Mouse (Mus musculus): ENCODE data around the gene Sbk2. TPM values are rescaled to one million over a fixed set of nuclear protein-coding genes. Genes with fewer than 3 reads are reported as not detected.
"Not testable (repeated sequence)": the region's sequence is repeated elsewhere in the genome, so short reads cannot be mapped to it uniquely, and the experiment has no call there.

The Sbk2 gene
- not detected for polyA plus RNA-seq (2017; shearing (Covaris generic))

- ATAC-seq = peak; percentile 87
Measured at GRCm38 (mm10) chr7:4964272-4964671, at the start of gene Sbk2. Gene Sbk2, minus strand, starts transcription at chr7:4964406.

- ATAC-seq = no peak
Measured at GRCm38 (mm10) chr7:5012681-5013513, 48.7 kb upstream of the Sbk2 start.

- no peak for ATAC-seq
Measured at GRCm38 (mm10) chr7:5008229-5008628, 44.0 kb upstream of the Sbk2 start.

GRCm38 (mm10) chr7:5002876-5003275 is 38.7 kb upstream of the Sbk2 start:
- not testable (repeated sequence) for ATAC-seq

GRCm38 (mm10) chr7:4999876-5000275 is 35.7 kb upstream of the Sbk2 start:
- ATAC-seq = peak; percentile 60

- no peak for ATAC-seq
Measured at GRCm38 (mm10) chr7:4996934-4997333, 32.7 kb upstream of the Sbk2 start.

GRCm38 (mm10) chr7:4996003-4996895 is 32.0 kb upstream of the Sbk2 start, which contains the start of gene Zfp579:
Gene Zfp579, minus strand, starts transcription at chr7:4996158.
- peak; percentile 50 for ATAC-seq

GRCm38 (mm10) chr7:4995268-4996002 is 31.2 kb upstream of the Sbk2 start:
- peak; percentile 15 for ATAC-seq

GRCm38 (mm10) chr7:4993999-4994788 is 30.0 kb upstream of the Sbk2 start:
- no peak for ATAC-seq

GRCm38 (mm10) chr7:4993347-4993998 is 29.3 kb upstream of the Sbk2 start:
- no peak for ATAC-seq

- ATAC-seq = no peak
Measured at GRCm38 (mm10) chr7:4988250-4988649, 24.0 kb upstream of the Sbk2 start.

- no peak for ATAC-seq
Measured at GRCm38 (mm10) chr7:4976832-4977231, 12.6 kb upstream of the Sbk2 start.

GRCm38 (mm10) chr7:4975455-4975854 is 11.2 kb upstream of the Sbk2 start:
- no peak for ATAC-seq

GRCm38 (mm10) chr7:4972321-4973047 is 8.3 kb upstream of the Sbk2 start:
- ATAC-seq = no peak

- no peak for ATAC-seq
Measured at GRCm38 (mm10) chr7:4971710-4972109, 7.5 kb upstream of the Sbk2 start.

GRCm38 (mm10) chr7:4971068-4971467 is 6.9 kb upstream of the Sbk2 start, which contains the start of gene Sbk3:
Gene Sbk3, minus strand, starts transcription at chr7:4971168.
- no peak for ATAC-seq

GRCm38 (mm10) chr7:4964988-4965387 is 782 bp upstream of the Sbk2 start:
- no peak for ATAC-seq

- ATAC-seq = no peak
Measured at GRCm38 (mm10) chr7:4963527-4963926, 679 bp downstream of the Sbk2 start.

GRCm38 (mm10) chr7:4957361-4957760 is 6.8 kb downstream of the Sbk2 start:
- no peak for ATAC-seq

- no peak for ATAC-seq
Measured at GRCm38 (mm10) chr7:4953815-4954445, 10.3 kb downstream of the Sbk2 start.

All from activated CD4-positive, CD25-positive, alpha-beta regulatory T cell, adult 4 months (primary cell).